Mouse (Mus musculus): ENCODE data around the gene Zfp398.
A peak's percentile ranks its signal among the peaks of the same experiment; 100 is the strongest.

GRCm38 (mm10) chr6:47810181-47810580, 25.3 kb upstream of the Zfp398 start:
- TF ChIP-seq EP300 (IDR thresholded peaks at IDR 0.05; ENCODE audit: low read length): no peak
- peak in 1 of 2 experiments; percentile 17; a peak in 1 of 4 replicates for TF ChIP-seq CTCF (conservative IDR thresholded peaks at IDR 0.05 in 1 of 2, IDR thresholded peaks at IDR 0.05 in 1 of 2; ENCODE audit: low read depth in 2 of 2, low read length in 2 of 2)
- no peak for TF ChIP-seq ZKSCAN1 (IDR thresholded peaks at IDR 0.05; ENCODE audit: borderline replicate concordance, low read depth, low read length)
- TF ChIP-seq TBP (conservative IDR thresholded peaks at IDR 0.05; ENCODE audit: low read depth, low read length): no peak
- TF ChIP-seq ZNF384 (IDR thresholded peaks at IDR 0.05; ENCODE audit: low read depth, low read length): no peak
- 0 out of 2 replicates have a peak, but pooled peaks have one; percentile 15 for TF ChIP-seq JUND (conservative IDR thresholded peaks at IDR 0.05; ENCODE audit: low read depth, low read length)
- TF ChIP-seq MAFK (IDR thresholded peaks at IDR 0.05; ENCODE audit: insufficient replicate concordance, low read length): no peak
- no peak for TF ChIP-seq USF2 (conservative IDR thresholded peaks at IDR 0.05; ENCODE audit: low read depth, low read length)

Data from CH12.LX (cell line).